Mouse (Mus musculus) B cell, adult (primary cell): ENCODE results near the gene Mfsd4b2. TPM values are rescaled to one million over a fixed set of nuclear protein-coding genes. Genes with fewer than 3 reads are reported as not detected.

Experiments used
- total RNA-seq: library from RNA; stranded (reverse); gene quantifications from 4 replicates; pipeline ENCODE4 v1.2.4, GENCODE M21; 2023; ENCODE audit not compliant: inconsistent age

The Mfsd4b2 gene
- total RNA-seq = not detected in 4 replicates

DNA sequence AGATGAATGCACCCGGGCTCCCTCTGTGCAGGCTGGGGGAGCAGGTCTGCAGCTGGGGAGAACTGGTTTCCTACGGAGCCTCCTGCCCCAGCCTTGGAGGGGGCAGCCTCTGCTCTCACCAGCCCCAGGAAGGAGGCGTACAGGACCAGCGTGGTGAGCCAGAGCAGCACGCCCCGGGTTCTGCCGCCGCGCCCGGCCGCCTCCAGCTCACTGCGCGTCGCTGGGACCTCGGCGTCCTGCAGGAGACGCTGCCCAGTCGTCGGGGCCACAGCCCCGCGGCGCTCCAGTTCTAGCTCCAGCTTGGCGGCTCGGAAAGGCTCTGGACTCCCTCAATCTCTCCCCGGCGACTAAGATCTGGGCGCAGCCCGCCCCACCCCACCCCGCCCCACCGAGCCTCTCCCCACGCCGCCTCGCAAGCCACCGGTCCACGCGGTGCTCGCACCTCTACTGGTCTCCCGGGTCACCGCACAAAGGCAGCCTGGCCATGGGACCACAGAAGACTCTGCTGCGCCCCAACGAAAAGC, at the start of gene Mfsd4b2:
Gene Mfsd4b2, minus strand, starts transcription at position 308 of the 524 bp plus-strand sequence.

GRCm38 (mm10) chr10:39959761-39960440, 33.2 kb upstream of the Mfsd4b2 start, which contains the start of gene Mfsd4b3:
Mfsd4b3 (minus strand) TSS chr10:39960153.

GRCm38 (mm10) chr10:39898874-39899371, 27.8 kb downstream of the Mfsd4b2 start, which contains the start of gene Mfsd4b4:
Mfsd4b4 (minus strand) TSS chr10:39899238.

Other genes with a start within 250 kb of the Mfsd4b2 start
- gene Rev3l, start 194.8 kb downstream of the Mfsd4b2 start, total RNA-seq = 35.7 to 47.3 TPM (median 44.2 TPM) in 4 replicates
- gene Mfsd4b4, start 27.7 kb downstream of the Mfsd4b2 start, total RNA-seq = 3.4 to 4.4 TPM (median 3.8 TPM) in 4 replicates
- gene Mfsd4b3, start 33.2 kb upstream of the Mfsd4b2 start, total RNA-seq = not detected in 4 replicates
- gene Mfsd4b5, start 59.7 kb upstream of the Mfsd4b2 start, total RNA-seq = 0.60 TPM in 1 of 4 replicates, not detected in the others
- gene Mfsd4b1, start 98.3 kb upstream of the Mfsd4b2 start, total RNA-seq = not detected in 4 replicates
- gene Slc16a10, start 215.3 kb upstream of the Mfsd4b2 start, total RNA-seq = 7.4 to 10.2 TPM (median 7.9 TPM) in 4 replicates